Mouse (Mus musculus) C2C12 (cell line): ENCODE data around the gene Tesk2.

Source experiments
- CEBPB ChIP-seq: IDR thresholded peaks from one replicate; pipeline ENCODE4 v1.6.1; 2011; ENCODE audit warnings: low read depth, mild to moderate bottlenecking, control low read depth, moderate library complexity
- CTCF ChIP-seq: IDR thresholded peaks from one replicate; pipeline ENCODE4 v1.5.1; 2011; ENCODE audit not compliant: control insufficient read depth, insufficient read depth, insufficient read length
- MAX ChIP-seq: IDR thresholded peaks from one replicate; pipeline ENCODE4 v1.6.1; 2011; ENCODE audit warnings: mild to moderate bottlenecking, control low read depth
- MYOD1 ChIP-seq: IDR thresholded peaks from one replicate; pipeline ENCODE4 v1.6.1; 2011; ENCODE audit warnings: low read depth; ENCODE audit not compliant: control insufficient read depth, insufficient read length
- MYOG ChIP-seq: IDR thresholded peaks from one replicate; pipeline ENCODE4 v1.6.1; 2011; ENCODE audit not compliant: control insufficient read depth, insufficient read length; ENCODE audit errors: extremely low read depth

DNA sequence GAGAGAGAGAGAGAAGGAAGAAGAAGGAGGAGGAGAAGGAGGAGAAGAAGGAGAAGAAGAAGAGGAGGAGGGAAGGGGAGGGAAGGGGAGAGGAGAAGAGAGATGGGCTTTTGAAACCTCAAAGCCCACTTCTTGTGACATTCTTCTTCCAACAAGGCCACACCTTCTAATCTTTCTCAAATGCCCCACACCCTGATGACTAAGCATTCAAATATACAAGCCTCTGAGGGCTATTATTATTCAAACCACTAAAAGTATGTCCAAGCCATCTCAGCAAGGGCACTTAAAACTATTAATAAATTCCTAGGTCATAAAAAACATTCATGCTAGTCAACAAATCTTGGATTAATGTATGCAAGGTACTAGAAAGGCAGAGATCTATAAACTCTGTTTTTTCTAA lies 48.3 kb downstream of the Tesk2 start:
- TF ChIP-seq CTCF = no peak
- peak; percentile 45 for TF ChIP-seq CEBPB
- no peak for TF ChIP-seq MAX
- TF ChIP-seq MYOD1 = no peak
- no peak for TF ChIP-seq MYOG
